Mouse (Mus musculus) adrenal gland, adult (tissue): ENCODE measurements around the gene Tmem189.

Experiments
- DNase-seq, 2 experiments: peaks; one replicate each; pipeline ENCODE4 v3.0.0; 2022 to 2023; ENCODE audit warnings: low spot score in 1 of 2; ENCODE audit not compliant: inconsistent age in 2 of 2

Gene Tmem189

DNA sequence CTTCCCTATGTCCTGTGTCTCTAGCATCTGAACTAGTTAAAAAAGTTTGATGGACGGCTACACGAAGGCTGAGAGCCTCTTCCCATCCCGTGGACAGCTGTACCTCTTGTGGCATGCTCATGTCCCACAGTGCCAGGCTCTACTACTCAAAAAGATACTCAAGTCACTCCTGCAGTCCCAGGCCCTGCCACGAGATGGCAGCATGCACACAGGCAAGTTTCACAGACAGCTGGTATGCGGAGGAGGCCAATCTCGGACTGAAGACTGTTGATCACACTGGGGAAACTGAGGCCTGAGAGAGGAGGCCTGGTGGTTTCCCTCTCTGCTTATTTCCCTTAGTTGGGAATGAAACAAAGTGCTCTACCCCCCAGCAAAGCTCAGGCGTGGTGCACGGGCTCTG lies 4.5 kb downstream of the Tmem189 start:
- DNase-seq = peak; percentile 94 to 99

- DNase-seq = peak in 1 of 2 experiments; percentile 37
Observed at GRCm38 (mm10) chr2:167683721-167684120, 5.9 kb downstream of the Tmem189 start.

GRCm38 (mm10) chr2:167680657-167681056 lies 9.0 kb downstream of the Tmem189 start:
- DNase-seq = peak; percentile 68 to 89

- DNase-seq = peak; percentile 79 to 93
Observed at GRCm38 (mm10) chr2:167679902-167680430, 9.7 kb downstream of the Tmem189 start.

- DNase-seq = no peak
Observed at GRCm38 (mm10) chr2:167678600-167678999, 11.0 kb downstream of the Tmem189 start.

- DNase-seq = peak in 1 of 2 experiments; percentile 84
Observed at GRCm38 (mm10) chr2:167675120-167675909, 14.3 kb downstream of the Tmem189 start.

DNA sequence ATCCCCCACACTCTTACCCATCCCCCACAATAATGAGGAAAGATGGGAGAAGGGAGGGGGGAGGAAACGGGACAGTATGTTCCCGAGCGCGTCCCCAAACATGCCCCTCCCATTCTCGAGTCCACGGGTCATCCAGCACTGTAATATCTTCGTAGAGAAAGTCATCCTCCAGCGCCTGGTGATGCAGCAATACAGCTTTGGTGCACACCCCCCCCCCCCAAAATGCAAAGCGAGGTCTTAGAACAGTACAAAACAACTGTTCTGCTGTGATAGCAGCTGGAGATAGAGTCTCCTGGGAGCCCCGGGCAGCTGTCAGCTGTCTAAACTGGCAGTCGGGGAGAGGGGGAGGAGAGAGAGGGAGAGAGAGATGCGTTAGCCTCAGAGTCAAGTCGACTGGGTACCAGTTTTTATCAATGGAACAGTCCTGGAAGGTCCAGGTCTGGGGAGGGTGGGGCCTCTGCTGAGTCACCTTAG lies 17.4 kb downstream of the Tmem189 start:
- DNase-seq = no peak

DNA sequence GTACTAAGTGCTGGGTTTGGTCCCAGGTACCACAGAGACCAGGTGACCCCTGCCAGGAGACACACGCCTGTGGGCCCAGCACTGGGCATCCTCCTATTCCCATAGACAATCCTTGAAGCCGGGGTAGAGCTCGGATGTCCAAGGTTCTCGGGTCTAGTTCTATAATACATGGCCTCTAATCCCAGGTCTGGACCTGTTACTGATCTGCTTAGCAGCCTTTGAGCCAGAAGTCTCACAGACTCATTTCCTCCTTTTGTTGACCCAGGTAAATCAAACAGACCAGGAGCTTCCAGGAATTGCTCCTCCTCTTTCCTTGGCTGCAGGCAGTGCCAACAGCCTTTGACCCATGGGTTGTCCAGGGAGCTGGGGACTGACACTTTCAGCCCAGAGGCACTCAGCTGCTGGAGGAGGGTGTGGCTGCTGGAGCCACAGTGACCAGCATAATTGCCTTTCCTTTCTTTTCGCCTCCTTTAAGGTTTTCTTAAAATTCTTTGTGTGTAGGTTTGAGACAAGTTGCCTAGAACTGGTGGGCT lies 18.5 kb downstream of the Tmem189 start:
- DNase-seq = no peak

DNA sequence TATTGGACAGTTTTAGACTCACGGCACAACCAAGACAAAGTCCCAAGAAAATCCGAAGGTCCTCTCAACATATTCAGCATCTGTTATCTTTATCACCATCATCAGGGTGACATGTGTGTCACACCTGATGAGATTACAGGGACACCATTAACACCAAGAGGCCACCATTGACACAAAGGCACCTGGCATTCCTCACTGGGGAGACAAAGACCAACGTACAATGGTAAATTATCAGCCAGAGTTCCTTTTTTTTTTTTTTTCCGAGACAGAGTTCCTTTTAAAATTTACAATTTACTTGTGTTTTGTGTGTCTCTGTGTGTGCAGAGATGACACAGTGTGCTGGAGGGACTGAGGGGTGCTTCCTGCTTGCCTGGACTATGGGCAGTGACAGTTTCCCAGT lies 20.2 kb downstream of the Tmem189 start:
- no peak for DNase-seq

DNA sequence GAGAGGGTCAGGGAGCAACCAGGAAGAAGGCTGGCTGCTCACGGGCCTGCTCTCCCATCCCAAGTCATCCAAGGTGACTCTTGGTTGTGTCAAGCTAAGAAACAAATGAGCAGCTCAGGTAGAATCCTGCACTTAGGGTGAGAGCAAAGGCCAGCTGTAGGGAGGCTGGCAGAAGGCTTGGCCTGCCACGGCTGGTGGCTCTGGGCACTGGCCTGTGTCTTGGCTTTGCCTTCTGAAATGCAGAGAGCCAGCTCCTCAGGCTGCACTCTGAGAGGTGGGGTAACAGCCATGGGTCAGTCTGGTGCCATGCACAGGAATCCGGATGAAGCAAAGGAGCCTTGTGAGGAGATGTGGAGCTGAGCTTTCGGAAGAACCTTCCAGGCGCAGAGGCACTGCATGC lies 21.2 kb downstream of the Tmem189 start:
- DNase-seq = no peak

GRCm38 (mm10) chr2:167665972-167666713 lies 23.5 kb downstream of the Tmem189 start:
- DNase-seq = no peak

- no peak for DNase-seq
Observed at GRCm38 (mm10) chr2:167662713-167663112, 26.9 kb downstream of the Tmem189 start.

- peak; percentile 96 to 97 for DNase-seq
Observed at GRCm38 (mm10) chr2:167661270-167662203, 28.1 kb downstream of the Tmem189 start, which contains the start of gene Gm20431. Gene Gm20431 (minus strand): TSS chr2:167661496.

DNA sequence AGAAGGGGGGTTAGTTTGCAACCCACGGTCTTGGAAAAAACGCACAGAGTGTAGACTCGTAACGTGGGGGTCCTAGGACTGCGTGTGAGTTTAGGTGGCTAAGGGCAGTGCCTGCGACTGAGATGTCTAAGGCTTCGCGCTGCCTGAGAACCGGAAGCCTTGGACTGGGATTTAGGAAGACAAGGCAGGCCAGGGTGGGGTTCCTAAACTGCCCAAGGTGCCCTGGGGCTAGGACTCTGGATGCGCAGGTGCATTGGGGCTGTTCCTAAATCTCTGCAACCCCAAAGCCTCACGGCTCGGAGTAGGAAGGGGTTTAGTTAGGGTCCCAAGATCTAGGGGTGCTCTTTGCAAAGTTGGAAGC lies 29.0 kb downstream of the Tmem189 start:
- DNase-seq = no peak

- DNase-seq = peak in 1 of 2 experiments; percentile 81
Observed at GRCm38 (mm10) chr2:167659847-167660610, 29.6 kb downstream of the Tmem189 start.

DNA sequence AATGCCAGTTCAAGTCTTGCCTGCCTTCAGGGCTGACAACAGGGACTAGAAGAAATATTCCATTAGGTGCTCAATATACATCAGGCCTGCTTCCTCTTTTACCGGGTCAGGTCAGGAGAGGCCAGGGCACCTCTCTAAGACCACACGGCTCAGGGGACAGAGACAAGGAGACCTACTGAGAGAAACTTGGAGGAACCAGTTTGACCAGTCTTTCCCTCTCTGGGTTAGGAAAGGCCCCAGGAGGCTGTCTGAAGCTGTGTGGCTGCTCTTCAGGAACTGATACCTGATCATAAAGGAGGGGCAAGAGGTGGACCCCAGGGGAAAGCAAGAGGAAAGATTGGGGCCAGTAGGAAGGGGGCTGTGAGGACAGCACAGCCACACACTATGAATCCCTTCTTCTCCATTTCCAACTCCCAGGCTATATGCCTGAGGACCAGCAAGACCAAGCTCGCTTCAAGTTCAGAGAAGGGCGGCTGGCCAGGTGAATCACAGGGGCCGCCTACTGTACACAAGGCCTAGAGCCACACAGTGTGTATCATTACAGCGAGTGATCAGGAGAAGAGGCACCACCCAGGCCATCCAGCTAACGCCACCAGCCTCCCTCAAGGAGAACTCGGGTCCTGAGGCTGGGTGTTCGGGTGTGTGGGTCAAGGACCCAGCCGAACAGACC lies 30.3 kb downstream of the Tmem189 start:
- DNase-seq = no peak

DNA sequence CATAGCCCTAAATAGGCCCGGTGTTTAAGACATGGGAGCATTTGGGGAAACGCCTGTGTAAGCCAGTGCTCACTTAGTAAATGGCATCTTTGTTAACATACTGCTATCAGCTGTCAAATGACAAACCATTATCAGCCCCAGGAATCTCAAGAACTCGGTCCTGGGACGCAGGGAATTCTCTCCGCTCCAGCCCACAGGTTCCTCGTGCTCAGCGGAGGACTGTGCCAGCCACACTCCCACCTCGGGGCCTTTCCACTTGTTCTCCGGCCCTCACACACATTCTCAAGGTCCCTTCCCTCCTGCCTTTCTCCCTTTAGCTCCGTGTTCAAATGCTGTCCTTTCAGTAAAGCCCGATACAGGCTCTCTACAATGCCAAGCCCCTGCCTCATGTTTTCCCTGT lies 30.9 kb downstream of the Tmem189 start:
- DNase-seq = no peak

DNA sequence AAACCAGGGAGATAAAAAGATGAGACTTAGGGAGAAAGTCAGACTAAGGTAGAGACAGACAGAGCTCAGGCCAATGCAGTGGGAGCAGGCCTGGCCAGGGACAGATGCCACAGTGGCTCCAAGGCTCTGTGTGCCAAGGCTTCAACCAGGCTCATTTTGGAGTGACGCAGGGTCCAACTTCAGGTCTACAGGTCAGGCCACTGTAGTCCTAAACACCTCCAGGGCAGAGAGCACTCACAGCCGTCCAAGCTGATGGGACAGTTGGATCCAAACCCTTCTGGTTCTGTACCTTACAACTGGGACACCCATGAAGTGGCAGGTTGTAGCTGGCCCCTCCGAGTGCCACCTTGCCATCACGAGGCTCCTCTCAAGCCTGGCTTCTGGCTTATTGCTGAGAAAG lies 31.6 kb downstream of the Tmem189 start:
- DNase-seq = no peak
